Mouse (Mus musculus) left cerebral cortex, postnatal 10 days (tissue): Measurements from ENCODE around the gene Dnah14. TPM values are rescaled to one million over a fixed set of nuclear protein-coding genes. Genes with fewer than 3 reads are reported as not detected.

ENCODE experiments used
- DNase-seq, 2 experiments: peaks; one replicate each; pipeline ENCODE4 v3.0.0; 2021 to 2022; ENCODE audit warnings: low spot score in 2 of 2, mixed read lengths in 1 of 2; ENCODE audit errors: extremely low spot score in 1 of 2
- intact Hi-C: fragments of 180-260 bp; cut with DNase I; formaldehyde crosslinking; loops from one replicate; pipeline ENCODE4 v1.15.1; 2025
- total RNA-seq, 2 experiments: library from RNA; stranded (reverse); gene quantifications; 2 replicates each; pipeline ENCODE4 v1.2.3; 2021

Gene Dnah14
- total RNA-seq, 2 experiments from 2014 or later: 2.0 to 2.6 TPM

DNA sequence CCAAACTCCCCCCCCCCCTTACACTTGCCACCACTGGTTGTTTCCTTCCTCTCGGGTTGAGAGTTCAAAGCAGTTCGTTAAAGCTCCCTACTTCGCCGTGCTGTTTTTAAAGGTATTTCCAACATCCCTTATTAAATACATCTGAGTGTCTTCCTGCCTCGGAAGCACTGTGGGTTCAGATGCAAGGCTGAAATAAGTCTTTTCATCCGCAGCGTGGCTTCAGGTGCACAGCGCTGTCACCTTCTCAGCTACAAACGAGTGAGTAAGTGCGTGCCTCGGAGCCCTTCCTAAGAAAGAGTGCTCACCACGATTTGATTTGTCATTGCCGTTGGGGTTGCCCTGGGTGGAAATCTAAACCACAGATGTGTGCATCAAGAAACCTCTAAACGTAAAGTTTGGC is 266.4 kb downstream of the Dnah14 start, which contains the start of gene Lbr:
Lbr (minus strand) TSS at position 266 of the 400 bp plus-strand sequence.
- intact Hi-C loops: no loop called here

DNA sequence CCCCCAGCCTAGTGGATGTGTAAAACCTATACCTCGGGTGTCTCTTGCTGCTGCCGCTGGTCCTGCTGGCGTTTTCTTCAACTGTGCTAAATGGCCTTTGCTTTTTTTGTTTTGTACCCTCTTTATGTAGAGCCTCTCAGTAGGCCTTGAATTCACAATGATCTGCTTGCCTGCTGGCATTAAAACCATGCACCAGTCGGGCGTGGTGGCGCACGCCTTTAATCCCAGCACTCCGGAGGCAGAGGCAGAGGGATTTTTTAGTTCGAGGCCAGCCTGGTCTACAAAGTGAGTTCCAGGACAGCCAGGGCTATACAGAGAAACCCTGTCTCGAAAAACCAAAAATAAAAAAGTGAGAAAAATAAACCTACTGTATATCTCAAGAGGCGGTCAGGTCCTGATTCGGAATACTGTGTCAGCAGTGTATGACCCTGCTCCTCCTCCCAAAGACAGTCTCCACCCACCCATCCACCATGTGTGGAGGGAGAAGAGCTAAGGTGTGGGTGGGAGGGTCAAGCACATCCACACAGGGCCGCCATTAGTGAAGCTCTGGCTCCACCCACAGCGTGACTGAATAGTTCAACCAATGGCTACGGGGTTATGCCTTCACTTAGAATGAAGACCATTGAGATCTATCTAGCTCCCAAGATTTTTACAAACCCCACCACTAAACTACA is 268.7 kb downstream of the Dnah14 start:
- intact Hi-C loops: no loop called here
- DNase-seq: no peak

More for the DNA sequence above, 266.4 kb downstream of the Dnah14 start, which contains the start of gene Lbr:
- DNase-seq: no peak

DNA sequence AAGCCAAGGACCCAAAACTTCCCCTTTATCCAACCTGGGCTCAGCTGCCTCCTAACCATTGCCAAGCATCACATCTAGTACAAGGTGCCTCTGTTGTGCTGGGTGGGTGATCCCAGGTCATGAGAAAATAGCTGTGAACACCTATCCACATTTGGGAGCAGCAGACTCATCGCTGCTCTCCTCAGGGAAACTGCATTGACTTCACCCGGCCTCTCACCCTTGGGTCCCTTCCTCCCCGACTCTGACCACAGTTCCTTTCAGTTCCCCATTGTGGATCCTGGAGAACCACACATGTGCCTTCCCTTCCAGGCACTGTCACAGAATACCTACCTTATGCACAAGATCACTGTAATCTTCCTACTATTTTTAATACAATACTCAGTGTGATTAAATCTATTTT is 269.4 kb downstream of the Dnah14 start:
- no peak for DNase-seq
- intact Hi-C loops: no loop called here

DNA sequence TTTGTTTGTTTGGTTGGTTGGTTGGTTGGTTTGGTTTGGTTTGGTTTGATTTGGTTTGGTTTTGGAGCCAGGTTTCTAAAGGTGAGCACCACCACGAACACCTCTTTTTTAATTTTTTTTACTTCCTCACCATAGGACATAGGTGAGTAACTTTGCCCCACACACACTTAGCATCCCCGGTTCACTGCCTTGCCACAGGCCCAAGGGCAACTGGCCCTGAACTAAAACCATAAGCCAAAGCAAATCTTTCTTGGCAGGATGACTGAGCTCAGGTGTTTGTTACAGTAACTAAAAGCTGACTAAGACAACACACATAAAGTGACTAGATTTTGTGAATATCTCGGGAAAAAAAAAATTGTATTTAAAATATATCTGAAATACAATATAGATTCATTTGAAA is 271.0 kb downstream of the Dnah14 start:
- no peak for DNase-seq
- intact Hi-C loops: no loop called here

DNA sequence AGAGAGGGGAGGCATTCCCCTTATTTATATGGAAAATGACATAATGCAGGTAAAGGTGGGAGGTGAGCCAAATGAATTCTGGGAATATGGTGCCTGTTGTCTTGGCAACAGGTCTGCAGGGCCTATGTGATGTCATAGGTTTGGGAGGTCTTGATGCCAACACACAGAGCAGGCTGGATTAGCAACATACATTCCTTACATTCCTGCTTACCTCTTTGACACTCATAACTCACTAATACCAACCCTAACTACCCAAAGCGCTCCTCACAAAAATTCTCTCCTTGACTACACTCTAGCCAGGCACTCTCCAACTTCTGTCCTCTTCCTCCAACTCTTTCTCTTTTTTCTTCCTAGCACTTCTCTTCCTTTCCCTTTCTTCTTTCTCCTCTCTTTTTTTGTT is 271.9 kb downstream of the Dnah14 start:
- intact Hi-C loops: no loop called here
- DNase-seq: no peak

GRCm38 (mm10) chr1:181850441-181850840 is 274.1 kb downstream of the Dnah14 start:
- intact Hi-C loops: no loop called here

DNA sequence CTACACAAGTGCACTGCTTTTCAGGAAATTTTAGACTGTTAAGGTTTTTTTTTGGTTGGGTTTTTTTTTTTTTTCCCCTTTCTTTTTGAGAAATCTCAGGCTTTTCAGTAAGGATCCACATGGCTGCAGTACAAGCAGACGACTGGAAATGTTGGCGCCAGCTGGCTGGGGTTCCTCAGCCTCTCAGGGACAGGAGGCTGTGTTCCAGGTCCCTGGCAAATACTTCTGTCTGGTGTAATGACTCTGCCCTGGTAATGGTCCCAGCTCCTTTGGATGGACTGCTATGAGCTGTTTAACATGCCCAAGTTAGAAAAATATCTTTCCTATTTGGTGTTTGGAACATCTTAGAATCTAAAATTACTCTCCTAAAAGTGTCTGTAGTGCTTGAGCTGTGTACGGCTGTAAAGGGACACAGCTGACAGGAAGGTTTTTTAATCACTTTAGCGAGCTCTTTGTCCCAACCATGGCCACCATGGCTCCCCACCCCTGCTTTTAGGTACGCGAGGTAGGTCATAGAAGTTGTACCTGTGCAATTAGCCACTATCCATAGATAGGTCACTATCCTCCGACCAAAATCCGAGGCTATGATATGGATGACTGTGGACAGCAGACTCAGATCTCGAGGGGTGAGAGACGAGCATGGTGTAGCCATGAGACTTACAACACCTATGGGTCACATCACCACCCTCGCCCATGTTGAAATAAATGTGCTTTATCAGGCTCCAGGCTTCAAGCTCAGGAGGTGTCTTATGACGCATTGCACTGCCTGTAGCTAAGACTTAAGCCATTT is 275.4 kb downstream of the Dnah14 start:
- DNase-seq: peak; percentile 54 to 84
- intact Hi-C loops: no loop called here

More at GRCm38 (mm10) chr1:181850441-181850840, 274.1 kb downstream of the Dnah14 start:
- DNase-seq: no peak

GRCm38 (mm10) chr1:181852466-181852865 is 276.1 kb downstream of the Dnah14 start:
- intact Hi-C loops: no loop called here
- no peak for DNase-seq

- intact Hi-C loops: no loop called here
- DNase-seq: peak in 1 of 2 experiments; percentile 50
Measured at GRCm38 (mm10) chr1:181853081-181853736, 276.9 kb downstream of the Dnah14 start.

GRCm38 (mm10) chr1:181854829-181855228 is 278.5 kb downstream of the Dnah14 start:
- no peak for DNase-seq
- intact Hi-C loops: no loop called here

DNA sequence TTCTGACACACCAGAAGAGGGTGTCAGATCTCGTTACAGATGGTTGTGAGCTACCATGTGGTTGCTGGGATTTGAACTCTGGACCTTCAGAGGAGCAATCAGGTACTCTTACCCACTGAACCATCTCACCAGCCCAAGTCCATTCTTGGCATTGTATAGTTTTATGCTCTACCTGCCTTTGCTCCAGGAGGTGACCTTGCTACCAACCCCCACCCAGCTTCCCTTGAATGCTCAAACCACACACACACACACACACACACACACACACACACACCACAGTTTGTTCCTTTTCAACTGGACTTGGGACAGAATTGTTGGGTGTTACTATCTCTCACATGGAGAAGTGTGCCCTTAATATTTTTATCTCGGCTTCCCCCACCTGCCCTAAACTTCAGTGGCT is 280.0 kb downstream of the Dnah14 start:
- intact Hi-C loops: no loop called here
- DNase-seq: no peak

GRCm38 (mm10) chr1:181860659-181861058 is 284.3 kb downstream of the Dnah14 start:
- intact Hi-C loops: no loop called here
- peak in 1 of 2 experiments; percentile 93 for DNase-seq

DNA sequence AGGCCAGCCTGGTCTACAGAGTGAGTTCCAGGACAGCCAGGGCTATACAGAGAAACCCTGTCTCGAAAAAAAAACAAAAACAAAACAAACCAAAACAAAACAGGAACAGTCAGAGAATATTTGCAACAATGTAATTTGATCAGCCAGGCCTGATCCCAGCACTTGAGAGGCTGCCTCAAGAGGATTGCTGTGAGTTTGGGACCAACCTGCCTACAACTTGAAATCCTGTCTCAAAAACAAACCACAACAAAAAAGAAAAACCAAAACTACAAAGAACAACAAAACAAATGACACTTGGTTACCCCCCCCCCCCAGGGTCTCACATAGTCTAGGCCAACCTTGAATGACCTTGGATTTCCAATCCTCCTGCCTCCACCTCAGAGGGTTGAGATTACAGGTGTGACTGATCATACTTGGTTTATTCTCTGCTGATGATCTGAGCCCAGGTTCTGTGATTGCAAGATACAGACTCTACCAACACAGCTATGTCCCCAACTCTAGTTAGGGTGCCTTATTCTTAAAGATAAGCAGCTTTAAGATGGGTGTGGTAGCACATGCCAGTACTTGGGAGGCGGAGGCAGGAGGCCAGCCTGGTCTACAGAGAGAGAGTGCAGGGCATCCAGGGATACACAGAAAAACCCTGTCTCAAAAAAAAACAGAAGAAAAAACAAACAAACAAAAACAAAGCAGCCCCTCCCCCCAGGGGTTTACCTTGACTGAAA is 285.0 kb downstream of the Dnah14 start:
- no peak for DNase-seq
- intact Hi-C loops: no loop called here

GRCm38 (mm10) chr1:181862676-181863374 is 286.5 kb downstream of the Dnah14 start:
- intact Hi-C loops: no loop called here
- no peak for DNase-seq

GRCm38 (mm10) chr1:181863431-181863830 is 287.1 kb downstream of the Dnah14 start:
- intact Hi-C loops: no loop called here
- DNase-seq: no peak
